Mouse (Mus musculus) urinary bladder, adult 18-20 months (tissue): ENCODE results near the gene Ubap2.
A peak's percentile ranks its signal among the peaks of the same experiment; 100 is the strongest.

ENCODE experiments used
- DNase-seq, 2 experiments: peaks; one replicate each; pipeline ENCODE4 v3.0.0; 2022; ENCODE audit warnings: low spot score in 2 of 2, mixed read lengths in 2 of 2

Gene Ubap2

GRCm38 (mm10) chr4:41274980-41275850 is at the start of gene Ubap2:
Gene Ubap2 (minus strand): TSS chr4:41275144.
- peak; percentile 95 to 97 for DNase-seq

- DNase-seq: no peak
These were observed 46.0 kb upstream of the Ubap2 start for GRCm38 (mm10) chr4:41320971-41321370.

- DNase-seq: no peak
These were observed 43.3 kb upstream of the Ubap2 start for GRCm38 (mm10) chr4:41318267-41318666.

- peak in 1 of 2 experiments; percentile 5 for DNase-seq
These were observed 40.2 kb upstream of the Ubap2 start for GRCm38 (mm10) chr4:41315173-41315572.

GRCm38 (mm10) chr4:41314141-41315129 is 39.5 kb upstream of the Ubap2 start, which contains the start of gene Dcaf12:
Gene Dcaf12 (minus strand): TSS chr4:41314889.
- peak; percentile 88 to 96 for DNase-seq

- DNase-seq: peak in 1 of 2 experiments; percentile 17
These were observed 38.8 kb upstream of the Ubap2 start for GRCm38 (mm10) chr4:41313722-41314121.

GRCm38 (mm10) chr4:41310567-41311563 is 35.9 kb upstream of the Ubap2 start:
- DNase-seq: no peak

GRCm38 (mm10) chr4:41307406-41307805 is 32.5 kb upstream of the Ubap2 start:
- DNase-seq: no peak

GRCm38 (mm10) chr4:41304302-41304701 is 29.4 kb upstream of the Ubap2 start:
- no peak for DNase-seq

- no peak for DNase-seq
These were observed 28.7 kb upstream of the Ubap2 start for GRCm38 (mm10) chr4:41303671-41304070.

- no peak for DNase-seq
These were observed 24.0 kb upstream of the Ubap2 start for GRCm38 (mm10) chr4:41298976-41299375.

GRCm38 (mm10) chr4:41295960-41296359 is 21.0 kb upstream of the Ubap2 start:
- no peak for DNase-seq

- DNase-seq: no peak
These were observed 20.6 kb upstream of the Ubap2 start for GRCm38 (mm10) chr4:41295507-41295906.

GRCm38 (mm10) chr4:41293907-41294306 is 19.0 kb upstream of the Ubap2 start:
- no peak for DNase-seq

GRCm38 (mm10) chr4:41289802-41290201 is 14.9 kb upstream of the Ubap2 start:
- DNase-seq: no peak

GRCm38 (mm10) chr4:41286420-41286819 is 11.5 kb upstream of the Ubap2 start:
- no peak for DNase-seq

- DNase-seq: peak; percentile 39 to 71
These were observed 9.1 kb upstream of the Ubap2 start for GRCm38 (mm10) chr4:41284087-41284486.

- no peak for DNase-seq
These were observed 983 bp upstream of the Ubap2 start for GRCm38 (mm10) chr4:41275927-41276326.

GRCm38 (mm10) chr4:41274377-41274979 is 466 bp downstream of the Ubap2 start:
- no peak for DNase-seq

- no peak for DNase-seq
These were observed 6.8 kb downstream of the Ubap2 start for GRCm38 (mm10) chr4:41268133-41268532.
